Mouse (Mus musculus) MEL-GATA-1-ER (cell line): ENCODE data around the gene Tmem141.

Experiments
- DNase-seq: peaks from one replicate; pipeline ENCODE4 v3.0.0-alpha.2; 2012; ENCODE audit warnings: low read depth; ENCODE audit errors: extremely low read depth

Gene Tmem141

DNA sequence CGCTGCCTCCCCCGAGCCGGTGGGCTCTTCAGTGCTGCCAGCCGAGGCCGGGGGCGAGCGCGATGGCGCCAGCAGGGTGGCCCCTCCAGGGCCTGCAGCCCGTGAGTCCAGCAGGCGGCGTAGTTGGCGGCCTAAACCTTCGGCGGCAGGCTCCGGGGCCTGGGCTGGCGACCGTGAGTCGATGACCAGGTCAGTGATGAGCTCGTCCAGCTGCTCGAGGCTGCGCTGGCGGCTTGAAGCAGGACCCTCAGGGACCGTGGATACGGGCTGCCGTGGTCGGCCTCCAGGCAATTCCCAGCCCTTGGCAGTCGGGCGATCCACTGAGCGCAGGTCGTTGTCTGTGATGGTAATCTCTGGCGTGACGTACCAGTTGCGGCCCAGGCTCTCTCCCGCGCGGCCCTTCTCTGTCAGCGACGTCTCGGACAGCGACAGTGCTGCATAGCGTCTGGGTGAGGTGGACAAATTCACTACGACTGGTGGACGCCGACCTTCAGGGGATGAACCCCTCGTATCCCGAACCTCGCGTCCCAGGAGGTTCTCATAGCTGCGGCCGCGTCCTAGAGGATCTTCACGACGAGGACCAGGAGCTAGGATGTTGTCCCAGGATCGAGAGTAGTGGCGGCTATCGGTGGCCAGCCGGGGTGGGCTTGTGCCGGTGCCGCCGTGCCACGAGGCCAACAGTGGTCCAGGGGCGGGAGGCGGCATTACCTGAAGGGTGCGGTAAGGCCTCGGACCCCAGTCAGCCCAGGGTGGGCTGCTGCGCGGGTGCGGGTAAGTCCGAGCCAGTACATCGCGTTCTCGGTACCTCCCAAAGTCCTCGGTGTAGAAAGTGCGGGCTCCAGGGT, 43.6 kb downstream of the Tmem141 start:
- DNase-seq, result no peak

DNA sequence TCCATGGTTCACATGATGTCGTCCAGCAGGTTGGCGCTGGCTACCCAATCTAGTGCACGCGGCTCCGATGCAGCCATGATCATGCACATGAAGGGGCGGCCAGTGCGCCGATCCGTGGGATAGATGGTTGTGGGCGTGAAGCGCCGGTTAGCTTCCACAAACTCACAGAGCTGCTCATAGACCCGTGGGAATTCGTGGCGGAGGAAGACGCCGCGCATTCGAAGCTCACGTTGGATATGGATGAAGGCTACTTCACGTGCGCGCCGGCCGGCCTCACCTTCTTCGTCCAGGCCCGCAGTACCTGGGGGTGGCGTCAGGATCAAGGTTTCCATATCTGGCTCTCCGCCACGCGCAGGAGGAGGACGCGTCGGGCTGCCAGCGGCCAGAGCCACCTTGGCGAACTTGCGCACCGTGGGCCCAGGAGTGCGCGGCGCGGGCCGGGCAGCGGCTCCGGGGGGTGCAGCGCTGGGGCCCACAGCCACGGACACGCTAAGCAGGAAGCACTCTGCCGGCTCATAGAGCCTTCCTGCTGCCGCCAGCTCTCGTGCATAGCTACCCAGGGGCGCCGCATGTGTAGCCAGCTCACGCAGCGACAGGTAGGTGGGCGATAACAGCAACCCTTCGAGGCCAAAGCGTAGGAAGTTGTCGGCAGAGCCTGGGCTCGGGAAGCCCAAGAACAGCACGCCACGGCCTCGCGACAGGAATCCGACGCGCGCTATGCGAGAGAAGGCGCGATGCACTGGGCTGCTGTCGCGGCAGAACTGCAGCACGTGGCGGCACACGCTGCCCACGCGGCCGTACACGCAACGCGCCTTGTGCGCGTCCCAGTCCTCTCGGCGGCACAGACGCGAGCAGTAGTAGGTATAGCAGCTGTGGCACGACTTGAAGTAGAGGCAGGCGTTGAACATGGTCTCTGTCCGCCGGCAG, 44.6 kb downstream of the Tmem141 start:
- no peak for DNase-seq

DNA sequence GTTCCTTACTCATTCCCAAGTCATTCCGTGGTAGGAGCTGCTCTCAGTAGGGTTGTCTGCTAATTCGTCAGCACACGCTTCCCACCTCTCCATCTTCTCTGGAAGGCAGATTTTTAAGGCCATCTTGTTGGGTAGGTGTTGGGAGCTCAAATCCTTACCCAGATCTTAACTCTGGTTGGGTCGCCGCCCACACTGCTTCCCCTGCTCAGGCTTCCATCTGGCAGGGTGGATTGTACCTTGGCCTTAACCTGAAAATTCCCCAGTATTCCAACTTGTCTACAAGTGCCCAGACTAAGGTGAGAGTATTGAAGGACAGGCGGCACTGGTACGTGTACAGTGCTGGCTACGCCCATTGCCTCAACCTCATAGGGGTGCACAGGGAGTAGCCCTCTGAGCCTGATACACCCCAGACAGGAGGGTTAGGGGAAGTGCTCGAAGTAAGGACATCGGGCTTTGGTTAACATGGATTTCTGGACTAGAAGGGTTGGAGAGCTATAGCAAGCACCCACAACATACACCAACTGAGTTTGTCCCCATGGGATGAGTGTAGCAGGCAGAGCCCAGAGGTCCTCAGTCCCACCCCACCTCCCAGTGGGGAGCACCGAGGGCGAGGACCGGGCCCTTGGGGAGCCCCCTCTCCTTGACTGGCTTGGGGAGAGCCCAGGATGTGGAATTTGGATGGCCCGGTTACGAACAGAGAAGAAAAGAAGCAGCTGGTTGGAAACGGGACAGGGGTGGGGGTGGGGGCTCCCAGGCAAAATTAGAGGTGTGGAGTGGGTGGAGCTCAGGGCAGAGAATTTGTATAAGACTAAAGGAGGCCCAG, 45.6 kb downstream of the Tmem141 start:
- DNase-seq, result no peak

DNA sequence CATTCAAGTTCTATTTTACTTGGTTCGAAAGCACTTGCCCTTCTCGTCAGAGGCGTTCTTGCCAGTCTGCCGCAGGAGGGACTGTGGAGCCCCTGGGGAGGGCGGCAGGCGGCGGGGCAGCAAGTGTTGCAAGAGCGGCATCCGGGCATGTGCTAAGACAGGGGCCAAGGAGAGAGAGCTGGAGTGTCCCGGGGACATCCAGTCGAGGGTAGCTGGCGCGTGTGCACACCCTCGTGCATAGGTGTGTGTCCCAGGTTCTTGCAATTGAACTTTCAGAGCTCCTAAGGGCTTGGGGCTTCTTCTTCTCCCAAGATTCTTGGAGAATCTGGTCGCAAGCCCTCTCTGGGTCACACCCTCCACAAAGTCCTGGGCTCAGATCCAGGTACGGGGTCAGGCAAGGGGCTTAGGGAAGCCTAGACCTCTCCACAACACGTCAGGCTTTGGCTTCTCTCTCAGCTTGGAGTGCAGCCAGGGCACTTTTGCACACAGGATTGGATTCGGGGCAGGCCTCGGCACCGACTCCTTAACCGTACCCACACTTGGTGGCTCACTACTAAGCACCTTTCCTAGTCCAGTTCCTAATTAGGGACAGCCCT, 46.3 kb downstream of the Tmem141 start:
- DNase-seq, result no peak

DNA sequence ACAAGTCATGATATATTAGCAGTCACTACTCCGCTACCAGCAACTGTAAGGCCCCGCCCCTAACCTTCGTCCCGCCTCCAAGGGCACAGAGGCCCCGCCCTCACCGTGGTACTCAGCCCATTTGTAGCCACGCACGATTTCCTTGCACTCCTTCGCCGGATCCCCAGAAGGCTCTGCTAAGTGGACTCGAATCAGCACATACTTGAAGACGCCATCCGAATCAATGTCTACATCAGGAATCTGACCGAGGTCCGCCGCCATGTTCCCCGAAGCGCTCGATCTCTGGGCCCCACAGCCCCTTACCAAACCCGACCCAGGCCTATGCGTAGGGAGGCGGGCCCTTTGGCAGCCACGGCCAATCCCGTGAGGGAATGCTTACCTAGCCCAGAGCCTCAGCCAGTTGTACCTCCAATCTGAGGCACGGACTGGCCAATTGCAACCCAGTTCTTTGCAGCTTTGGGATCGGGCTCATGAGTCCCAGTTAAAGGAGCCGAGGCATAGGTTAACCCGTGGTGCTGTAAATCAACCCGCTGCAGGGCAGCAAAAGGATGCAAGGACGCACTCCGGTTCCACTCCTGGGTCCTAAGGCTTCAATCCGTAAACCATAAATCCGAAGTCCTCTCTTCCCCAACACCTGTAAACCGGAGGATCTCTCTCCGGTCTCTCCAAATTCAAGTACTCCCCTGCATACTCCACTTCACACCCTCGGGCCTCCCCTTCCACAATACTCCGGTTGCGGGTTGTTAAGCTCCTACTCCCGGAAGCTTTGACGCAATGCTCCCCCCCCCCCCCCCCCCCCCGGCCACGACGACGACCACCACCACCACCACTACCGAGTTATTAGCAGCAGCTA, 47.0 kb downstream of the Tmem141 start, which contains the start of the genes Mamdc4 and Phpt1:
TSS of gene Mamdc4 (minus strand) at position 267 of the 853 bp plus-strand sequence.
TSS of gene Phpt1 (minus strand) at position 646 of the 853 bp plus-strand sequence.
- DNase-seq, result peak; percentile 97

DNA sequence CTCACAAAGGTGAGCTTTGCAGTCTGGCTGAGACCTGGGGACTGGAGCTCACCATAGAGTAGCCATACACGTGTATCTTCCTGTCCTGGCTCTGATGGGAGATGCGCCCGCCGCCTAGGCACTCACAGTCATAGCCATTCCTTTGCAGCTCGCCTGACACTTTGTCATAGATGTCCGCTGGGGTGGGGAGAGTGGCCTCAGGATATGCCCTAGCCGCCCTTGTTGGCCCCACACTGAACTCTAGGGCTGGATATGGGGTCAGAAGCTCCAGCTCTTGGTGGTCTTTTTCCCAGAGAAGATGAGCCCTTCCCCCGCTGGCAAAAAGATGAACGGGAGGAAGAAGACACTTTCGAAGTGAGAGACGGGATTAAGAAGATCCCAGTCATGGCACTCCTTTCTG, 47.7 kb downstream of the Tmem141 start:
- DNase-seq, result no peak

DNA sequence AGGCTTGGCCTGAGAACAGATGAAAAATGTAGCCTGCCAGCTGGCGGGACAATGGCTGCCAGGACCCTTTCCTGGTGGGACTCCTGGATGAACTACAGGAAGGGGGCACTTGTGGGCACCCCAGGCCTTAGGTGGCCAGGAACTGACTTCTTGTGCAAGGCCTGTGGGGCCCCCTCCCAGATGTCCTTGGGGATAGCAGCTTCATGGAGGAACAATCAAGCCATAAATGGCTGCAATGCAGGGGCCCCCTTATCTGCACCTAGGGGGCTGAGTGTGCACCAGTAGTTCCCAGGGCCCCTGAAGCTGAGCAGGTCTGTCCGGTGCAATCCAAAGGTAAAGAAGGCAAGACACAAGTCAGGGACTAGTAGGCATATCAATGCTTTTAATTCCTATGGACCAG, 48.7 kb downstream of the Tmem141 start:
- DNase-seq, result no peak

DNA sequence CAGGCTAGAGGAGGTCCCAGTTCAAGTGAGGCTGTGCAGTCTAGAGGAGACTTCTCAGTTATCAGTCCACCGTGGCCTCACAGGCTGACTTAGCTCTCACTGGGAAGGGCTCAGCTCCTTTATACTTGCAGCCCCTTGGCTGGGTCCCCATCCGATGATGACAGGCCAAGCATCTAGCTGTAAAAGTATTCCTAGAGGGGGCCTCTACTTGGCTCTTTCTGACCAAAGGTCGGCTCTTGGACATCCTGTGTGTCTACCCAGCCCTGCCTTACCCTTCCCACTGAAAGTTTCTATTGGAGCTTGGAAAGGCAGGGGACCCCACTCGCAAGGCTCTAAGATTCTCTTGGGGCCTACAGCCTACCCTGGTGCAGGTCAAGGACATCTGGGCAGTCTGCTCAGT, 50.6 kb downstream of the Tmem141 start:
- no peak for DNase-seq
